Mouse (Mus musculus) layer of hippocampus, postnatal 25 days (tissue): Measurements from ENCODE around the gene Gm10722. TPM values are rescaled to one million over a fixed set of nuclear protein-coding genes. Genes with fewer than 3 reads are reported as not detected.
A peak's percentile ranks its signal among the peaks of the same experiment; 100 is the strongest.
"Not testable (repeated sequence)": the region's sequence is repeated elsewhere in the genome, so short reads cannot be mapped to it uniquely, and the experiment has no call there.

Source experiments
- DNase-seq, 2 experiments: peaks; one replicate each; pipeline ENCODE4 v3.0.0; 2022; ENCODE audit warnings: mixed read lengths in 2 of 2, low spot score in 1 of 2; ENCODE audit errors: extremely low spot score in 1 of 2
- total RNA-seq, 2 experiments: library from RNA; stranded (reverse); gene quantifications; 2 replicates each; pipeline ENCODE4 v1.2.3; 2021

Gene Gm10722
- not detected for total RNA-seq

DNA sequence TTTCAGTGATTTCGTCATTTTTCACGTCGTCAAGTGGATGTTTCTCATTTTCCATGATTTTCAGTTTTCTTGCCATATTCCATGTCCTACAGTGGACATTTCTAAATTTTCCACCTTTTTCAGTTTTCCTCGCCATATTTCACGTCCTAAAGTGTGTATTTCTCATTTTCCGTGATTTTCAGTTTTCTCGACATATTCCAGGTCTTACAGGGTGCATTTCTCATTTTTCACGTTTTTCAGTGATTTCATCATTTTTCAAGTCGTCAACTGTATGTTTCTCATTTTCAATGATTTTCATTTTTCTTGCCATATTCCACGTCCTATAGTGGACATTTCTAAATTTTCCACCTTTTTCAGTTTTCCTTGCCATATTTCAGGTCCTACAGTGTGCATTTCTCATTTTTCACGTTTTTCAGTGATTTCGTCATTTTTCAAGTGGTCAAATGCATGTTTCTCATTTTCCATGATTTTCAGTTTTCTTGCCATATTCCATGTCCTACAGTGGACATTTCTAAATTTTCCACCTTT is at the start of gene Gm10722:
TSS of gene Gm10722 (plus strand) at position 478 of the 528 bp plus-strand sequence.
- peak in 1 of 2 experiments; percentile 22 for DNase-seq

DNA sequence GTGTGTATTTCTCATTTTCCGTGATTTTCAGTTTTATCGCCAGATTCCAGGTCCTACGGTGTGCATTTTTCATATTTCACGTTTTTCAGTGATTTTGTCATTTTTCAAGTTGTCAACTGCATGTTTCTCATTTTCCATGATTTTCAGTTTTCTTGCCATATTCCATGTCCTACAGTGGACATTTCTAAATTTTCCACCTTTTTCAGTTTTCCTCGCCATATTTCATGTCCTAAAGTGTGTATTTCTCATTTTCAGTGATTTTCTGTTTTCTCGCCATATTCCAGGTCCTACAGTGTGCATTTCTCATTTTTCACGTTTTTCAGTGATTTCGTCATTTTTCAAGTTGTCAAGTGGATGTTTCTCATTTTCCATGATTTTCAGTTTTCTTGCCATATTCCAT is 284 bp downstream of the Gm10722 start:
- peak in 1 of 2 experiments; percentile 7 for DNase-seq

DNA sequence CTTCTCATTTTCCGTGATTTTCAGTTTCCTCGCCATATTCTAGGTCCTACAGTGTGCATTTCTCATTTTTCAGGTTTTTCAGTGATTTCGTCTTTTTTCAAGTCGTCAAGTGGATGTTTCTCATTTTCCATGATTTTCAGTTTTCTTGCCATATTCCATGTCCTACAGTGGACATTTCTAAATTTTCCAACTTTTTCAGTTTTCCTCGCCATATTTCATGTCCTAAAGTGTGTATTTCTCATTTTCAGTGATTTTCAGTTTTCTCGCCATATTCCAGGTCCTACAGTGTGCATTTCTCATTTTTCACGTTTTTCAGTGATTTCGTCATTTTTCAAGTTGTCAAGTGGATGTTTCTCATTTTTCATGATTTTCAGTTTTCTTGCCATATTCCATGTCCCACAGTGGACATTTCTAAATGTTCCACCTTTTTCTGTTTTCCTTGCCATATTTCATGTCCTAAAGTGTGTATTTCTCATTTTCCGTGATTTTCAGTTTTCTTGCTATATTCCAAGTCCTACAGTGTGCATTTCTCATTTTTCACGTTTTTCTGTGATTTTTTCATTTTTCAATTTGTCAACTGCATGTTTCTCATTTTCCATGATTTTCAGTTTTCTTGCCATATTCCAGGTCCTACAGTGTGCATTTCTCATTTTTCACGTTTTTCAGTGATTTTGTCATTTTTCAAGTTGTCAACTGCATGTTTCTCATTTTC is 1.4 kb downstream of the Gm10722 start:
- DNase-seq = peak; percentile 77 to 98

DNA sequence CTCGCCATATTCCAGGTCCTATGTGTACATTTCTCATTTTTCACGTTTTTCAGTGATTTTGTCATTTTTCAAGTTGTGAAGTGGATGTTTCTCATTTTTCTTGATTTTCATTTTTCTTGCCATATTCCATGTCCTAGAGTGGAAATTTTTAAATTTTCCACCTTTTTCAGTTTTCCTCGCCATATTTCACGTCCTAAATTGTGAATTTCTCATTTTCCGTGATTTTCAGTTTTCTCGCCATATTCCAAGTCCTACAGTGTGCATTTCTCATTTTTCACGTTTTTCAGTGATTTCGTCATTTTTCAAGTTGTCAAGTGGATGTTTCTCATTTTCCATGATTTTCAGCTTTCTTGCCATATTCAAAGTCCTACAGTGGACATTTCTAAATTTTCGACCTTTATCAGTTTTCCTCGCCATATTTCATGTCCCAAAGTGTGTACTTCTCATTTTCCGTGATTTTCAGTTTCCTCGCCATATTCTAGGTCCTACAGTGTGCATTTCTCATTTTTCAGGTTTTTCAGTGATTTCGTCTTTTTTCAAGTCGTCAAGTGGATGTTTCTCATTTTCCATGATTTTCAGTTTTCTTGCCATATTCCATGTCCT is 2.2 kb downstream of the Gm10722 start, which contains the start of gene Gm11168:
TSS of gene Gm11168 (plus strand) at position 553 of the 603 bp plus-strand sequence.
- DNase-seq = not testable (repeated sequence)

DNA sequence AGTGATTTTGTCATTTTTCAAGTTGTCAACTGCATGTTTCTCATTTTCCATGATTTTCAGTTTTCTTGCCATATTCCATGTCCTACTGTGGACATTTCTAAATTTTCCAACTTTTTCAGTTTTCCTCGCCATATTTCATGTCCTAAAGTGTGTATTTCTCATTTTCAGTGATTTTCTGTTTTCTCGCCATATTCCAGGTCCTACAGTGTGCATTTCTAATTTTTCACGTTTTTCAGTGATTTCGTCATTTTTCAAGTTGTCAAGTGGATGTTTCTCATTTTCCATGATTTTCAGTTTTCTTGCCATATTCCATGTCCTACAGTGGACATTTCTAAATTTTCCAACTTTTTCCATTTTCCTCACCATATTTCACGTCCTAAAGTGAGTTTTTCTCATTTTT is 5.5 kb downstream of the Gm10722 start:
- not testable (repeated sequence) for DNase-seq

DNA sequence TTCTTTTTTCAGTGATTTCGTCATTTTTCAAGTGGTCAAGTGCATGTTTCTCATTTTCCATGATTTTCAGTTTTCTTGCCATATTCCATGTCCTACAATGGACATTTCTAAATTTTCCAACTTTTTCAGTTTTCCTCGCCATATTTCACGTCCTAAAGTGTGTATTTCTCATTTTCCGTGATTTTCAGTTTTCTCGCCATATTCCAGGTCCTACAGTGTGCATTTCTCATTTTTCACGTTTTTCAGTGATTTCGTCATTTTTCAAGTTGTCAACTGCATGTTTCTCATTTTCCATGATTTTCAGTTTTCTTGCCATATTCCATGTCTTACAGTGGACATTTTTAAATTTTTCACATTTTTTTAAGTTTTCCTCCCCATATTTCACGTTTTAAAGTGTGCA is 5.9 kb downstream of the Gm10722 start:
- DNase-seq = peak; percentile 41 to 96

DNA sequence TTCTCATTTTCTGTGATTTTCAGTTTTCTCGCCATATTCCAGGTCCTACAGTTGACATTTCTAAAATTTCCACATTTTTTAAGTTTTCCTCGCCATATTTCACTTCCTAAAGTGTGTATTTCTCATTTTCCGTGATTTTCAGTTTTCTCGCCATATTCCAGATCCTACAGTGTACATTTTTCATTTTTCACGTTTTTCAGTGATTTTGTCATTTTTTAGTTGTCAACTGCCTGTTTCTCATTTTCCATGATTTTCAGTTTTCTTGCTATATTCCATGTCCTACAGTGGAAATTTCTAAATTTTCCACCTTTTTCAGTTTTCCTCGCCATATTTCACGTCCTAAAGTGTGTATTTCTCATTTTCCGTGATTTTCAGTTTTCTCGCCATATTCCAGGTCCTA is 6.5 kb downstream of the Gm10722 start:
- not testable (repeated sequence) for DNase-seq

DNA sequence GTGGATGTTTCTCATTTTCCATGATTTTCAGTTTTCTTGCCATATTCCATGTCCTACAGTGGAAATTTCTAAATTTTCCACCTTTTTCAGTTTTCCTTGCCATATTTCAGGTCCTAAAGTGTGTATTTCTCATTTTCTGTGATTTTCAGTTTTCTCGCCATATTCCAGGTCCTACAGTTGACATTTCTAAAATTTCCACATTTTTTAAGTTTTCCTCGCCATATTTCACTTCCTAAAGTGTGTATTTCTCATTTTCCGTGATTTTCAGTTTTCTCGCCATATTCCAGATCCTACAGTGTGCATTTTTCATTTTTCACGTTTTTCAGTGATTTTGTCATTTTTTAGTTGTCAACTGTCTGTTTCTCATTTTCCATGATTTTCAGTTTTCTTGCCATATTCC is 8.6 kb downstream of the Gm10722 start:
- not testable (repeated sequence) for DNase-seq

DNA sequence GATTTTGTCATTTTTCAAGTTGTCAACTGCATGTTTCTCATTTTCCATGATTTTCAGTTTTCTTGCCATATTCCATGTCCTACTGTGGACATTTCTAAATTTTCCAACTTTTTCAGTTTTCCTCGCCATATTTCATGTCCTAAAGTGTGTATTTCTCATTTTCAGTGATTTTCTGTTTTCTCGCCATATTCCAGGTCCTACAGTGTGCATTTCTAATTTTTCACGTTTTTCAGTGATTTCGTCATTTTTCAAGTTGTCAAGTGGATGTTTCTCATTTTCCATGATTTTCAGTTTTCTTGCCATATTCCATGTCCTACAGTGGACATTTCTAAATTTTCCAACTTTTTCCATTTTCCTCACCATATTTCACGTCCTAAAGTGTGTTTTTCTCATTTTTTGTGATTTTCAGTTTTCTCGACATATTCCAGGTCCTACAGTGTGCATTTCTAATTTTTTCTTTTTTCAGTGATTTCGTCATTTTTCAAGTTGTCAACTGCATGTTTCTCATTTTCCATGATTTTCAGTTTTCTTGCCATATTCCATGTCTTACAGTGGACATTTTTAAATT is 11.4 kb downstream of the Gm10722 start:
- not testable (repeated sequence) for DNase-seq

DNA sequence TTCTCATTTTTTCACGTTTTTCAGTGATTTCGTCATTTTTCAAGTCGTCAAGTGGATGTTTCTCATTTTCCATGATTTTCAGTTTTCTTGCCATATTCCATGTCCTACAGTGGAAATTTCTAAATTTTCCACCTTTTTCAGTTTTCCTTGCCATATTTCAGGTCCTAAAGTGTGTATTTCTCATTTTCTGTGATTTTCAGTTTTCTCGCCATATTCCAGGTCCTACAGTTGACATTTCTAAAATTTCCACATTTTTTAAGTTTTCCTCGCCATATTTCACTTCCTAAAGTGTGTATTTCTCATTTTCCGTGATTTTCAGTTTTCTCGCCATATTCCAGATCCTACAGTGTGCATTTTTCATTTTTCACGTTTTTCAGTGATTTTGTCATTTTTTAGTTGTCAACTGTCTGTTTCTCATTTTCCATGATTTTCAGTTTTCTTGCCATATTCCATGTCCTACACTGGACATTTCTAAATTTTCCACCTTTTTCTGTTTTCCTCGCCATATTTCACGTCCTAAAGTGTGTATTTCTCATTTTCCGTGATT is 12.1 kb downstream of the Gm10722 start, which contains the start of gene Gm10721:
TSS of gene Gm10721 (plus strand) at position 408 of the 547 bp plus-strand sequence.
- not testable (repeated sequence) for DNase-seq

DNA sequence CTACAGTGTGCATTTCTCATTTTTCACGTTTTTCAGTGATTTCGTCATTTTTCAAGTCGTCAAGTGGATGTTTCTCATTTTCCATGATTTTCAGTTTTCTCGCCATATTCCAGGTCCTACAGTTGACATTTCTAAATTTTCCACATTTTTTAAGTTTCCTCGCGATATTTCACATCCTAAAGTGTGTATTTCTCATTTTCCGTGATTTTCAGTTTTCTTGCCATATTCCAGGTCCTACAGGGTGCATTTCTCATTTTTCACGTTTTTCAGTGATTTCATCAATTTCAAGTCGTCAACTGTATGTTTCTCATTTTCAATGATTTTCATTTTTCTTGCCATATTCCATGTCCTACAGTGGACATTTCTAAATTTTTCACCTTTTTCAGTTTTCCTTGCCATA is 14.6 kb downstream of the Gm10722 start, which contains the start of gene Gm10720:
TSS of gene Gm10720 (plus strand) at position 301 of the 400 bp plus-strand sequence.
- DNase-seq = not testable (repeated sequence)

DNA sequence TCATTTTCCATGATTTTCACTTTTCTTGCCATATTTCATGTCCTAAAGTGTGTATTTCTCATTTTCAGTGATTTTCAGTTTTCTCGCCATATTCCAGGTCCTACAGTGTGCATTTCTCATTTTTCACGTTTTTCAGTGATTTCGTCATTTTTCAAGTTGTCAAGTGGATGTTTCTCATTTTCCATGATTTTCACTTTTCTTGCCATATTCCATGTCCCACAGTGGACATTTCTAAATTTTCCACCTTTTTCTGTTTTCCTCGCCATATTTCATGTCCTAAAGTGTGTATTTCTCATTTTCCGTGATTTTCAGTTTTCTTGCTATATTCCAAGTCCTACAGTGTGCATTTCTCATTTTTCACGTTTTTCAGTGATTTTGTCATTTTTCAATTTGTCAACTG is 15.2 kb downstream of the Gm10722 start:
- DNase-seq = not testable (repeated sequence)

DNA sequence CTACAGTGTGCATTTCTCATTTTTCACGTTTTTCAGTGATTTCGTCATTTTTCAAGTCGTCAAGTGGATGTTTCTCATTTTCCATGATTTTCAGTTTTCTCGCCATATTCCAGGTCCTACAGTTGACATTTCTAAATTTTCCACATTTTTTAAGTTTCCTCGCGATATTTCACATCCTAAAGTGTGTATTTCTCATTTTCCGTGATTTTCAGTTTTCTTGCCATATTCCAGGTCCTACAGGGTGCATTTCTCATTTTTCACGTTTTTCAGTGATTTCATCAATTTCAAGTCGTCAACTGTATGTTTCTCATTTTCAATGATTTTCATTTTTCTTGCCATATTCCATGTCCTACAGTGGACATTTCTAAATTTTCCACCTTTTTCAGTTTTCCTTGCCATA is 16.4 kb downstream of the Gm10722 start, which contains the start of gene Gm10719:
TSS of gene Gm10719 (plus strand) at position 301 of the 400 bp plus-strand sequence.
- not testable (repeated sequence) for DNase-seq

DNA sequence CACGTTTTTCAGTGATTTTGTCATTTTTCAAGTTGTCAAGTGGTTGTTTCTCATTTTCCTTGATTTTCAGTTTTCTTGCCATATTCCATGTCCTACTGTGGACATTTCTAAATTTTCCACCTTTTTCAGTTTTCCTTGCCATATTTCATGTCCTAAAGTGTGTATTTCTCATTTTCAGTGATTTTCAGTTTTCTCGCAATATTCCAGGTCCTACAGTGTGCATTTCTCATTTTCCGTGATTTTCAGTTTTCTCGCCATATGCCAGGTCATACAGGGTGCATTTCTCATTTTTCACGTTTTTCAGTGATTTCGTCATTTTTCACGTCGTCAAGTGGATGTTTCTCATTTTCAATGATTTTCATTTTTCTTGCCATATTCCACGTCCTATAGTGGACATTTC is 18.2 kb downstream of the Gm10722 start:
- peak; percentile 11 to 64 for DNase-seq

DNA sequence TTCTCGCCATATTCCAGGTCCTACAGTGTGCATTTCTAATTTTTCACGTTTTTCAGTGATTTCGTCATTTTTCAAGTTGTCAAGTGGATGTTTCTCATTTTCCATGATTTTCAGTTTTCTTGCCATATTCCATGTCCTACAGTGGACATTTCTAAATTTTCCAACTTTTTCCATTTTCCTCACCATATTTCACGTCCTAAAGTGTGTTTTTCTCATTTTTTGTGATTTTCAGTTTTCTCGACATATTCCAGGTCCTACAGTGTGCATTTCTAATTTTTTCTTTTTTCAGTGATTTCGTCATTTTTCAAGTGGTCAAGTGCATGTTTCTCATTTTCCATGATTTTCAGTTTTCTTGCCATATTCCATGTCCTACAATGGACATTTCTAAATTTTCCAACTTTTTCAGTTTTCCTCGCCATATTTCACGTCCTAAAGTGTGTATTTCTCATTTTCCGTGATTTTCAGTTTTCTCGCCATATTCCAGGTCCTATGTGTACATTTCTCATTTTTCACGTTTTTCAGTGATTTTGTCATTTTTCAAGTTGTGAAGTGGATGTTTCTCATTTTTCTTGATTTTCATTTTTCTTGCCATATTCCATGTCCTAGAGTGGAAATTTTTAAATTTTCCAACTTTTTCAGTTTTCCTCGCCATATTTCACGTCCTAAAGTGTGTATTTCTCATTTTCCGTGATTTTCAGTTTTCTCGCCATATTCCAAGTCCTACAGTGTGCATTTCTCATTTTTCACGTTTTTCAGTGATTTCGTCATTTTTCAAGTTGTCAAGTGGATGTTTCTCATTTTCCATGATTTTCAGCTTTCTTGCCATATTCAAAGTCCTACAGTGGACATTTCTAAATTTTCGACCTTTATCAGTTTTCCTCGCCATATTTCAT is 19.4 kb downstream of the Gm10722 start:
- peak; percentile 18 to 25 for DNase-seq

DNA sequence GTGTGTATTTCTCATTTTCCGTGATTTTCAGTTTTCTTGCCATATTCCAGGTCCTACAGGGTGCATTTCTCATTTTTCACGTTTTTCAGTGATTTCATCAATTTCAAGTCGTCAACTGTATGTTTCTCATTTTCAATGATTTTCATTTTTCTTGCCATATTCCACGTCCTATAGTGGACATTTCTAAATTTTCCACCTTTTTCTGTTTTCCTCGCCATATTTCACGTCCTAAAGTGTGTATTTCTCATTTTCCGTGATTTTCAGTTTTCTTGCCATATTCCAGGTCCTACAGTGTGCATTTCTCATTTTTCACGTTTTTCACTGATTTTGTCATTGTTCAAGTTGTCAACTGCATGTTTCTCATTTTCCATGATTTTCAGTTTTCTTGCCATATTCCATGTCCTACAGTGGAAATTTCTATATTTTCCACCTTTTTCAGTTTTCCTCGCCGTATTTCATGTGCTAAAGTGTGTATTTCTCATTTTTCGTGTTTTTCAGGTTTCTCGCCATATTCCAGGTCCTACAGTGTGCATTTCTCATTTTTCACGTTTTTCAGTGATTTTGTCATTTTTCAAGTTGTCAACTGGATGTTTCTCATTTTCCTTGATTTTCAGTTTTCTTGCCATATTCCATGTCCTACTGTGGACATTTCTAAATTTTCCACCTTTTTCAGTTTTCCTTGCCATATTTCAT is 21.7 kb downstream of the Gm10722 start:
- DNase-seq = peak; percentile 40 to 49

DNA sequence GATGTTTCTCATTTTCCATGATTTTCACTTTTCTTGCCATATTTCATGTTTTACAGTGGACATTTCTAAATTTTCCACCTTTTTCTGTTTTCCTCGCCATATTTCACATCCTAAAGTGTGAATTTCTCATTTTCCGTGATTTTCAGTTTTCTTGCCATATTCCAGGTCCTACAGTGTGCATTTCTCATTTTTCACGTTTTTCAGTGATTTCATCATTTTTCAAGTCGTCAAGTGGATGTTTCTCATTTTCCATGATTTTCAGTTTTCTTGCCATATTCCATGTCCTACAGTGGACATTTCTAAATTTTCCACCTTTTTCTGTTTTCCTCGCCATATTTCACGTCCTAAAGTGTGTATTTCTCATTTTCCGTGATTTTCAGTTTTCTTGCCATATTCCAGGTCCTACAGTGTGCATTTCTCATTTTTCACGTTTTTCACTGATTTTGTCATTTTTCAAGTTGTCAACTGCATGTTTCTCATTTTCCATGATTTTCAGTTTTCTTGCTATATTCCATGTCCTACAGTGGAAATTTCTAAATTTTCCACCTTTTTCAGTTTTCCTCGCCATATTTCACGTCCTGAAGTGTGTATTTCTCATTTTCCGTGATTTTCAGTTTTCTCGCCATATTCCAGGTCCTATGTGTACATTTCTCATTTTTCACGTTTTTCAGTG is 22.7 kb downstream of the Gm10722 start, which contains the start of gene Gm10718:
TSS of gene Gm10718 (plus strand) at position 236 of the 673 bp plus-strand sequence.
- DNase-seq = peak in 1 of 2 experiments; percentile 4

DNA sequence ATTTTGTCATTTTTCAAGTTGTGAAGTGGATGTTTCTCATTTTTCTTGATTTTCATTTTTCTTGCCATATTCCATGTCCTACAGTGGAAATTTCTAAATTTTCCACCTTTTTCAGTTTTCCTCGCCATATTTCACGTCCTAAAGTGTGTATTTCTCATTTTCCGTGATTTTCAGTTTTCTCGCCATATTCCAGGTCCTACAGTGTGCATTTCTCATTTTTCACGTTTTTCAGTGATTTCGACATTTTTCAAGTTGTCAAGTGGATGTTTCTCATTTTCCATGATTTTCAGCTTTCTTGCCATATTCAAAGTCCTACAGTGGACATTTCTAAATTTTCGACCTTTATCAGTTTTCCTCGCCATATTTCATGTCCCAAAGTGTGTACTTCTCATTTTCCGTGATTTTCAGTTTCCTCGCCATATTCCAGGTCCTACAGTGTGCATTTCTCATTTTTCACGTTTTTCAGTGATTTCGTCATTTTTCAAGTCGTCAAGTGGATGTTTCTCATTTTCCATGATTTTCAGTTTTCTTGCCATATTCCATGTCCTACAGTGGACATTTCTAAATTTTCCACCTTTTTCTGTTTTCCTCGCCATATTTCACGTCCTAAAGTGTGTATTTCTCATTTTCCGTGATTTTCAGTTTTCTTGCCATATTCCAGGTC is 23.4 kb downstream of the Gm10722 start:
- peak; percentile 38 to 83 for DNase-seq
